Mouse (Mus musculus) spleen, postnatal 36 days (tissue): ENCODE data around the gene Sypl2.

Source experiments
- DNase-seq, 2 experiments: peaks; one replicate each; pipeline ENCODE4 v3.0.0; 2022; ENCODE audit warnings: low spot score in 2 of 2, mixed read lengths in 1 of 2

Sypl2 gene

DNA sequence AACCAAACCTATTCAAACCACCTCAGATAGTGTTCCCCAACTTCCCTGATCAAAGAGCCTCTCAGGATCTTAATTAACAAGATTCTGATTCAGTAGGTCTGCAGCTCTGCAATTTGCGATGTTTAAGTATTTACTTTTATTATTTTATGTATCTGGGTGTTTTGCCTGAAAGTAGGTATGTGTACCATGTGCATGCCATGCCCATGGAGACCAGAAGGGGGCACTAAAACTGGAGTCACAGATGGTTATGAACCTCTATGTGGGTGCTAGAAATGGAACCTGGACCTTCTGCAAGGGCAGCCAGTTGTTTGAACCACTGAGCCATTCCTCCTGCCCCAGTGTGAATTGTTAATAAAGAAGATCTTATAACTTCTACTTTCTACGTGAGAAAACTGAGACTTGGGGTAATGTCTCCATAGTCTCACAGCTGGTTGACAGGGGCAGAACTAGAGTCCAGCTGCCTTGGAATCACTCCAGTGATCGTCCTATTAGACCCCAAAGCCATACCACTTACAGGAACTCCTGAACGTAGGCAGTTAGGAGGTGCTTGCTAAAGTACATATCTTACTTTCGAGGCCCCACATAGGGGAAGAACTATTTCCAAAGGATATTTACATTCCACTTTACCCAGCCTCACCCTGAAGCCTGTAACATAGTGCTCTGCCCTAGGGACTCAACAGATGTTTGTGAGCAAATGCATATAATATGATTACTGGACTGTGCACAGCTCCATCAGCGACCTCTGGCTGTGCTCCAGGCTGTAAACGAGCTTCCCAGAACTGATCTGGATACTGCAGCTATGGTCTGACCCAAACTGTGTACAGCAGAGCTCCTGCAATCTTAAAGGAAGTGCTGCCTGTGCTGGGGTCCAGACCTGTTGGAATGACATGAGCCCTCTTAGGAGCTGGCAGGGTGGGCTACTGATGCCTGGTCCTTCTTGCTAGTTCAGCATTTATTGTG, 47.4 kb downstream of the Sypl2 start:
- DNase-seq, result no peak

- DNase-seq, result no peak
These were observed 51.5 kb downstream of the Sypl2 start for GRCm38 (mm10) chr3:108174672-108175531.

DNA sequence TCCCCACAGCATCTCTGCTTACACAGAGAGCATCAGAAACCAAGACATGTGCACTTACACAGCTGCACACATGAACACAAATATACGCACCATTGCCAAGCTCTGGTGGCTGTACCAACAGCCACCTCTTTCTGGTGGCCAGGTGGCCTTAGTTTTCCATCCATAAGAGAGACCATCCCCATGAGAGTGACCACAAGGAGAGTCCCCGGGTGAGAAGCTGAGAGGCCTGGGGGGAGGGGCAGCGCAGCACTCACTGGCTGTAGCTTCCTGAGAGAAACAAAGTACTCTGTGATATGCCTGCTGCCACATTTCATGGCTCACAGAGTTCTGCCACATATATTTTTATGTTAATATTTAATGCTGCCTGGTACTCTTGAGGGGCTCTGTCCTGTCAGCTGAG, 57.2 kb downstream of the Sypl2 start:
- no peak for DNase-seq

- DNase-seq, result no peak
These were observed 58.9 kb downstream of the Sypl2 start for GRCm38 (mm10) chr3:108167499-108167898.

GRCm38 (mm10) chr3:108166486-108167211, 59.8 kb downstream of the Sypl2 start:
- DNase-seq, result peak in 1 of 2 experiments; percentile 19

DNA sequence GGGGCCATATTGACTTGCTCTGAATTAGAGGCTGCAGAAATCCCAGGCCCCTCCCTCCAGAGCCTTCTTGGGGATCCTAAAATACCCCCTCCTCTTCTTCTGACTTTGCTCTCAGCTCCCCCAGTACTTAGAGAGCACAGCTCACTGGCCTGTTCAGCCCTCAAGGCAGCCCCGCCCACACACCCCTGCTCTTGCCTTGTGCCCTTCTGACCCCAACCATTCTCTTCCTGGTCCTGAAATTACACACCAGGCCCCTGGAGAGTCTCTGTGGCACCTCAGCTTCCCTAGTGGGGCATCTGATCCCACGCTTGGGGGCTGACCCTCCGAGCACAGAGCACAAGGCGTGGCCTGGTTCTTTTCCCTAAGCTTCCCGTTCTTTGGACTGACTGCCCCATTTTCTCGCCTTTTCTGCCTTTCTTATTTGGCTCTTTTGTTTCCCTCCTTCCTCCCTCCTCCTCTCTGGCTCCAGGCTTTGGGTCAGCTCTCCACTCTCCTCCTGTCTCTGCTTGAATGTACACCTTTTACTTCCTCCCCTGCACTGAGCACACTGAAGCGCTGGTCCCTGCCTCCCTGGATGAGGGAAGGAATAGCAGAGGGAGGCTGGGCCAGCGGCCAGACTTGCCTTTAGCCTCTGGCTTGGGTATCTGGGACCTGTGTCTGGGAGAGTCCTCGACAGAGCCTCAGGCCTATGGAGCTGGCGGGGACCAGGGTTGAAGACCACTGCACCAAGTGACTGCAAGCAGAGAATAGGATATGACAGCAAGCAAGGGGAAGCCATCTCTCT, 60.7 kb downstream of the Sypl2 start:
- DNase-seq, result no peak

GRCm38 (mm10) chr3:108164807-108165206, 61.6 kb downstream of the Sypl2 start:
- peak; percentile 65 to 67 for DNase-seq

- DNase-seq, result no peak
These were observed 62.4 kb downstream of the Sypl2 start for GRCm38 (mm10) chr3:108164091-108164490.
